Mouse (Mus musculus) heart, embryonic 16.5 days (tissue): ENCODE data around the gene Alx1. TPM values are rescaled to one million over a fixed set of nuclear protein-coding genes. Genes with fewer than 3 reads are reported as not detected.

ENCODE experiments used
- ATAC-seq: fragments of 200-750 bp; cut with Nextera tagmentation; replicated peaks from 2 replicates; pipeline ENCODE4 v1.8.0; 2017; ENCODE audit warnings: moderate number of reproducible peaks; ENCODE audit not compliant: insufficient read depth, low FRiP score; ENCODE audit errors: extremely low read depth
- H3K27ac ChIP-seq: fragments of 300-500 bp; sonication (generic); 2 replicates; pipeline ENCODE4 v1.5.1; 2014; ENCODE audit warnings: mild to moderate bottlenecking, low read length, control low read depth, moderate library complexity
- H3K27me3 ChIP-seq: fragments of 300-500 bp; sonication (generic); 2 replicates; pipeline ENCODE4 v1.6.1; 2014; ENCODE audit warnings: low read length, mixed read lengths; ENCODE audit not compliant: control insufficient read depth, insufficient read depth
- H3K36me3 ChIP-seq: fragments of 300-500 bp; sonication (generic); 2 replicates; pipeline ENCODE4 v1.6.1; 2014; ENCODE audit not compliant: control insufficient read depth, insufficient read depth
- H3K4me1 ChIP-seq: fragments of 300-500 bp; sonication (generic); 2 replicates; pipeline ENCODE4 v1.6.1; 2014; ENCODE audit warnings: low read length, mixed read lengths; ENCODE audit not compliant: control insufficient read depth, insufficient read depth
- H3K4me2 ChIP-seq: fragments of 300-500 bp; sonication (generic); 2 replicates; pipeline ENCODE4 v1.6.1; 2014; ENCODE audit warnings: low read depth, mild to moderate bottlenecking, control low read depth, low read length
- H3K4me3 ChIP-seq: fragments of 300-500 bp; sonication (generic); 2 replicates; pipeline ENCODE4 v1.5.1; 2014; ENCODE audit warnings: mild to moderate bottlenecking, control low read depth, low read length
- H3K9ac ChIP-seq: fragments of 300-500 bp; sonication (generic); 2 replicates; pipeline ENCODE4 v1.6.1; 2014; ENCODE audit warnings: low read length, control low read depth
- H3K9me3 ChIP-seq: fragments of 300-500 bp; sonication (generic); replicated peaks from 2 replicates; pipeline ENCODE4 v1.6.1; 2016; ENCODE audit warnings: low read length; ENCODE audit not compliant: control insufficient read depth
- WGBS: fragments of 180-500 bp; shearing (Covaris S2); extraction: QIAGEN DNeasy Blood & Tissue Kit; methylation state at CpG from one replicate; pipeline ENCODE4 v1.1.7; 2014; 5-methylcytosine and 5-hydroxymethylcytosine counted together
- polyA plus RNA-seq: library from polyadenylated mRNA; unstranded; fragments of >200 nt; fragmentation: Nextera tagmentation; extraction: Ambion mirVana; gene quantifications from 2 replicates; pipeline ENCODE4 v1.2.1, GENCODE M21; 2015

The Alx1 gene
- polyA plus RNA-seq: 0.20 and 0.55 TPM in 2 replicates

GRCm38 (mm10) chr10:103029730-103030490 lies at the start of gene Alx1:
TSS of gene Alx1 (minus strand) at chr10:103030215.
- Histone ChIP-seq H3K36me3 (no peaks in the 10 kb centered on the region), H3K9me3 (no peaks in the 10 kb centered on the region), H3K9ac (no peak within 1 kb of the TSS), H3K27me3 (peaks cover 67% of the 10 kb centered on the region), H3K4me1 (no peaks in the 10 kb centered on the region), H3K4me3 (peak within 1 kb of the TSS; percentile 59), H3K4me2 (peak within 1 kb of the TSS; percentile 83; the same call in 1 of the 2 replicates), H3K27ac (no peak within 1 kb of the TSS)
- ATAC-seq: no peak
- 4% methylated on average over 32 of the region's 32 CpGs for WGBS

DNA sequence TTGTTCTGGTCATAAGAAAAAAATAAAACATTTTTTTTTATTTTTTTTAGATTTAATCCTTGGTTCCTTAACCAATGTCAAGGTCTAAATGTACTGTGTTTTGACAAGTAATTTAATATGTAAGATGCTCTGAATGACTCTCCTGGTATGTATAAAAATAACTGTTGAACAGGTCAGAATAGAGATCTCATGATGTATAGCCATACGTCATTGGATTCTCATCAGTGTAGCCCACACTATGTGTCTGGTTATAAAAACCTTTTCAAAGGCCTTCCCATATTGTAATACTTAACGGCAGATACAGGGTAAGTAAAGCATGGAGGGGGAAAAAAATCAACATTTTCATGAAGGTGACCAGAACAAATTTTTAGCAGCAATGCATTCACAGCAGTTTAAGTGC lies 19.6 kb upstream of the Alx1 start:
- H3K4me1 ChIP-seq: no peaks in the 10 kb centered on the region
- H3K36me3 ChIP-seq: no peaks in the 10 kb centered on the region
- H3K27ac ChIP-seq: no peak overlapping the region
- ATAC-seq: no peak
- no peak overlapping the region for H3K9ac ChIP-seq
- H3K4me2 ChIP-seq: no peak overlapping the region
- 76% methylated on average over 2 of the region's 2 CpGs for WGBS
- H3K4me3 ChIP-seq: no peak overlapping the region
- H3K9me3 ChIP-seq: no peaks in the 10 kb centered on the region
- no peaks in the 10 kb centered on the region for H3K27me3 ChIP-seq

DNA sequence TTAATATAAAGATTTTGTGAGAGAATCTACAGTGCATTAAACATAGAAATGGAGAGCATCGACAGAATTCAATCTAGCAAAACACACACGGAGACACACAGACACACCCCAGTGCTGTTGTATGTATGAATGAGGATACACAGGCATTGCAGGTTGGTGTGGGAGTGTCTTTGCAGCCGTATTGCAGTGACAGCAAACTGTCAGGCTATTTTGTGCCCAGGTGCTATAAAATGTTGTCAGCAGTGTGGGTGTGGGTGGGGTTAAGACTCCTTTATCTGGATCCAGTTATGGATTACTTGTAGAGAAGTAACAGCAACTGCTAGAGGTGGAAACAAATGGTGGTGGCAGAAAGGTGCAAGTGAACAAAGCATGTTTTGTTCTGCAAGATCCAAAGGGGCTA lies 16.6 kb upstream of the Alx1 start:
- H3K36me3 ChIP-seq: no peaks in the 10 kb centered on the region
- no peaks in the 10 kb centered on the region for H3K9me3 ChIP-seq
- no peaks in the 10 kb centered on the region for H3K4me1 ChIP-seq
- no peak overlapping the region for H3K4me2 ChIP-seq
- no peak overlapping the region for H3K27ac ChIP-seq
- H3K27me3 ChIP-seq: no peaks in the 10 kb centered on the region
- ATAC-seq: no peak
- H3K9ac ChIP-seq: no peak overlapping the region
- WGBS: 52% methylated on average over 3 of the region's 3 CpGs
- H3K4me3 ChIP-seq: no peak overlapping the region

GRCm38 (mm10) chr10:103045019-103045418 lies 15.0 kb upstream of the Alx1 start:
- ATAC-seq: no peak
- 49% methylated on average over 2 of the region's 2 CpGs for WGBS
- Histone ChIP-seq H3K4me3 (no peak overlapping the region), H3K27me3 (no peaks in the 10 kb centered on the region), H3K36me3 (no peaks in the 10 kb centered on the region), H3K9ac (no peak overlapping the region), H3K9me3 (no peaks in the 10 kb centered on the region), H3K27ac (no peak overlapping the region), H3K4me2 (no peak overlapping the region), H3K4me1 (no peaks in the 10 kb centered on the region)

DNA sequence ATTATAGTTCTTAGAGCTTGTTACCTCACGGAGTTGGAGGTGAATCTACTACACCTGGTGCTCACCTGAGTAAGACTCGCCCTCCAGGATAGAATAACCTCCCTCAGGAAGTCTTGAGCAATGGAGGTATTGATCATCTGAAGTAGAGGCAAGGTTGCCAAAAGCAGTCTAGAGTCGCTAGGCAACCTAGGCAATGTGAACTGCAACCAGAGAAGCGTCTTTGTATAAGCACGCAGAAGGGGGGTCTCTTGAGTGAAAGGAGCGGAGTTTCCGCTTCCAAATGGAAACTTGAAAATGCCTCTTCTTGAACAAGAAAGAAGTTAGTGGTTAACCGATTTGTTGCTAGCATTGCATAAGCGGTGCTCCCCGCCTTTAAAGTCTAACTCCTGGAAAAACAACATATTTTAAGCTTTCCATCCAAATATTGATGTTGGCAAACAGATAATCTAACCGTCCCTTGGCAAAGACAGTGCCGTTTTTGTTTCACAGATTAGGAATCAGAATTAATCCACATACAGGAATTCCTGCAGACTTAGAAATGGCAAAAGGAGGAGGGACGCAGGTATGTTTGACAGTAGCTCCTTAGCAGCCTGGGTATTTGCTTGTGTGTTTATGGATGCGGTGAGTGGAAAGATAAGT lies 5.1 kb upstream of the Alx1 start:
- Histone ChIP-seq H3K36me3 (no peaks in the 10 kb centered on the region), H3K9me3 (no peaks in the 10 kb centered on the region), H3K27ac (no peak overlapping the region), H3K4me3 (no peak overlapping the region), H3K27me3 (peaks cover 43% of the 10 kb centered on the region), H3K9ac (no peak overlapping the region), H3K4me2 (no peak overlapping the region), H3K4me1 (no peaks in the 10 kb centered on the region)
- 3% methylated on average over 14 of the region's 14 CpGs for WGBS
- no peak for ATAC-seq

DNA sequence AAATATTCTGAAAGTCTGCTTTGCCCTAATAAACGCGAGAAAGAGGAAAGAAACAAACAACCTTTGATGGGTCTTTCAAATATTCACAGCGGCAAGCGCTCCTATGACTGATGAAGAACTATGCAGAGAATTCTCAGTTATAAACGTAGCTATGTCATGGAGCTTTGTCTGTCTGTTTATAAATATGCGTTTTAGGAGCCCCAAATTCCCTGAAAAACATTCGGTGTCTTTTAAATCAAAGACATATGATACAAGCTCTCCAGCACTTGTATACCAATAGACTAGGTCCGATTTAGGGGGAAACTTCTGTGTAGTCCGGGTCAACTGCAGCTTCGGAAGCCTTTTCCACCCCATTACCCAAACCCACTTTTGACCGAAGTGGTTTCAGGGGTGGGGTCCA lies 916 bp upstream of the Alx1 start:
- ATAC-seq: no peak
- H3K9ac ChIP-seq: no peak overlapping the region

GRCm38 (mm10) chr10:103029132-103029729 lies 784 bp downstream of the Alx1 start:
- no peaks in the 10 kb centered on the region for H3K9me3 ChIP-seq
- H3K9ac ChIP-seq: no peak overlapping the region
- H3K4me2 ChIP-seq: peak overlapping the region; percentile 83; the same call in 1 of the 2 replicates
- H3K36me3 ChIP-seq: no peaks in the 10 kb centered on the region
- no peak overlapping the region for H3K27ac ChIP-seq
- H3K4me3 ChIP-seq: peak overlapping the region; percentile 59
- ATAC-seq: no peak
- no peaks in the 10 kb centered on the region for H3K4me1 ChIP-seq
- 3% methylated on average over 23 of the region's 23 CpGs for WGBS
- H3K27me3 ChIP-seq: peaks cover 61% of the 10 kb centered on the region

More for the DNA sequence above, 916 bp upstream of the Alx1 start:
- Histone ChIP-seq H3K4me3 (no peak overlapping the region), H3K27ac (no peak overlapping the region), H3K36me3 (no peaks in the 10 kb centered on the region), H3K4me1 (no peaks in the 10 kb centered on the region), H3K27me3 (peaks cover 72% of the 10 kb centered on the region), H3K4me2 (no peak overlapping the region), H3K9me3 (no peaks in the 10 kb centered on the region)
- 9% methylated on average over 11 of the region's 11 CpGs for WGBS

- ATAC-seq: peak; percentile 67
- H3K9me3 ChIP-seq: no peaks in the 10 kb centered on the region
- H3K4me1 ChIP-seq: no peaks in the 10 kb centered on the region
- no peak overlapping the region for H3K27ac ChIP-seq
- H3K36me3 ChIP-seq: no peaks in the 10 kb centered on the region
- H3K9ac ChIP-seq: no peak overlapping the region
- H3K27me3 ChIP-seq: peaks cover 60% of the 10 kb centered on the region
- peak overlapping the region; percentile 59 for H3K4me3 ChIP-seq
- under 1% methylated on average over 49 of the region's 50 CpGs for WGBS
- H3K4me2 ChIP-seq: peak overlapping the region; percentile 83
These were observed 1.5 kb downstream of the Alx1 start for GRCm38 (mm10) chr10:103028253-103029131.
